Mouse (Mus musculus): Measurements from ENCODE around the gene Mid1. TPM values are rescaled to one million over a fixed set of nuclear protein-coding genes. Genes with fewer than 3 reads are reported as not detected.
"Not testable (repeated sequence)": the region's sequence is repeated elsewhere in the genome, so short reads cannot be mapped to it uniquely, and the experiment has no call there.

Mid1 gene
- total and polyA plus RNA-seq, 3 experiments = 2.6 to 5.5 (median 3.7) TPM

GRCm38 (mm10) chrX:169999912-170000641 is 315.1 kb downstream of the Mid1 start:
- 8% methylated on average over 2 of the region's 3 CpGs for WGBS
- H3K9ac ChIP-seq (ENCODE audit: low read depth, low read length); H3K79me2 ChIP-seq (replicated peaks; ENCODE audit: control insufficient read depth, insufficient read depth, low read length); H3K27me3 ChIP-seq (ENCODE audit: control insufficient read depth, insufficient read depth, low read length); H3K27ac ChIP-seq; intact Hi-C loops (cut with DNase I); H3K4me1 ChIP-seq (ENCODE audit: control insufficient read depth, insufficient read depth, low read length); DNase-seq; H3K4me3 ChIP-seq; H3K36me3 ChIP-seq (ENCODE audit: control insufficient read depth, insufficient read depth, low read length): not testable (repeated sequence)

GRCm38 (mm10) chrX:170000642-170001387 is 315.8 kb downstream of the Mid1 start:
- H3K79me2 ChIP-seq (replicated peaks; ENCODE audit: control insufficient read depth, insufficient read depth, low read length); H3K27me3 ChIP-seq (ENCODE audit: control insufficient read depth, insufficient read depth, low read length); H3K4me1 ChIP-seq (ENCODE audit: control insufficient read depth, insufficient read depth, low read length); H3K9ac ChIP-seq (ENCODE audit: low read depth, low read length); intact Hi-C loops (cut with DNase I); H3K27ac ChIP-seq; H3K4me3 ChIP-seq; H3K36me3 ChIP-seq (ENCODE audit: control insufficient read depth, insufficient read depth, low read length): not testable (repeated sequence)
- peak in 1 of 2 experiments; percentile 15 for DNase-seq
- WGBS = 40% methylated on average over 6 of the region's 6 CpGs

- H3K9ac ChIP-seq (ENCODE audit: low read depth, low read length); H3K4me1 ChIP-seq (ENCODE audit: control insufficient read depth, insufficient read depth, low read length); H3K4me3 ChIP-seq; DNase-seq; H3K27me3 ChIP-seq (ENCODE audit: control insufficient read depth, insufficient read depth, low read length); H3K36me3 ChIP-seq (ENCODE audit: control insufficient read depth, insufficient read depth, low read length); H3K27ac ChIP-seq; H3K79me2 ChIP-seq (replicated peaks; ENCODE audit: control insufficient read depth, insufficient read depth, low read length); intact Hi-C loops (cut with DNase I): not testable (repeated sequence)
- 50% methylated on average over 7 of the region's 12 CpGs for WGBS
Observed at GRCm38 (mm10) chrX:170001388-170001695, 316.3 kb downstream of the Mid1 start.

- H3K4me1 ChIP-seq (ENCODE audit: control insufficient read depth, insufficient read depth, low read length); H3K27me3 ChIP-seq (ENCODE audit: control insufficient read depth, insufficient read depth, low read length); H3K4me3 ChIP-seq; H3K36me3 ChIP-seq (ENCODE audit: control insufficient read depth, insufficient read depth, low read length); H3K9ac ChIP-seq (ENCODE audit: low read depth, low read length); intact Hi-C loops (cut with DNase I); H3K79me2 ChIP-seq (replicated peaks; ENCODE audit: control insufficient read depth, insufficient read depth, low read length); H3K27ac ChIP-seq: not testable (repeated sequence)
- DNase-seq = peak; percentile 57 to 69
- WGBS = 42% methylated on average over 18 of the region's 18 CpGs
Observed at GRCm38 (mm10) chrX:170002510-170003197, 317.7 kb downstream of the Mid1 start.

- H3K4me1 ChIP-seq (ENCODE audit: control insufficient read depth, insufficient read depth, low read length); H3K36me3 ChIP-seq (ENCODE audit: control insufficient read depth, insufficient read depth, low read length); H3K79me2 ChIP-seq (replicated peaks; ENCODE audit: control insufficient read depth, insufficient read depth, low read length); H3K27ac ChIP-seq; H3K27me3 ChIP-seq (ENCODE audit: control insufficient read depth, insufficient read depth, low read length); H3K4me3 ChIP-seq; H3K9ac ChIP-seq (ENCODE audit: low read depth, low read length); intact Hi-C loops (cut with DNase I): not testable (repeated sequence)
- 39% methylated on average over 1 of the region's 1 CpGs for WGBS
- peak in 1 of 2 experiments; percentile 12 for DNase-seq
Observed at GRCm38 (mm10) chrX:170003536-170003935, 318.5 kb downstream of the Mid1 start.

- intact Hi-C loops (cut with DNase I); H3K4me1 ChIP-seq (ENCODE audit: control insufficient read depth, insufficient read depth, low read length); H3K79me2 ChIP-seq (replicated peaks; ENCODE audit: control insufficient read depth, insufficient read depth, low read length); H3K27ac ChIP-seq; H3K36me3 ChIP-seq (ENCODE audit: control insufficient read depth, insufficient read depth, low read length); H3K9ac ChIP-seq (ENCODE audit: low read depth, low read length); H3K27me3 ChIP-seq (ENCODE audit: control insufficient read depth, insufficient read depth, low read length); H3K4me3 ChIP-seq: not testable (repeated sequence)
- peak in 1 of 2 experiments; percentile 19 for DNase-seq
- WGBS = 49% methylated on average over 2 of the region's 2 CpGs
Observed at GRCm38 (mm10) chrX:170004236-170004635, 319.2 kb downstream of the Mid1 start.

GRCm38 (mm10) chrX:170004793-170005192 is 319.8 kb downstream of the Mid1 start:
- WGBS = 32% methylated on average over 5 of the region's 5 CpGs
- intact Hi-C loops (cut with DNase I); H3K4me1 ChIP-seq (ENCODE audit: control insufficient read depth, insufficient read depth, low read length); DNase-seq; H3K36me3 ChIP-seq (ENCODE audit: control insufficient read depth, insufficient read depth, low read length); H3K79me2 ChIP-seq (replicated peaks; ENCODE audit: control insufficient read depth, insufficient read depth, low read length); H3K4me3 ChIP-seq; H3K27me3 ChIP-seq (ENCODE audit: control insufficient read depth, insufficient read depth, low read length); H3K9ac ChIP-seq (ENCODE audit: low read depth, low read length); H3K27ac ChIP-seq: not testable (repeated sequence)

- DNase-seq = peak; percentile 58 to 61
- H3K4me3 ChIP-seq; H3K36me3 ChIP-seq (ENCODE audit: control insufficient read depth, insufficient read depth, low read length); H3K27ac ChIP-seq; H3K79me2 ChIP-seq (replicated peaks; ENCODE audit: control insufficient read depth, insufficient read depth, low read length); intact Hi-C loops (cut with DNase I); H3K27me3 ChIP-seq (ENCODE audit: control insufficient read depth, insufficient read depth, low read length); H3K9ac ChIP-seq (ENCODE audit: low read depth, low read length); H3K4me1 ChIP-seq (ENCODE audit: control insufficient read depth, insufficient read depth, low read length): not testable (repeated sequence)
- WGBS = 25% methylated on average over 13 of the region's 13 CpGs
Observed at GRCm38 (mm10) chrX:170005194-170005593, 320.2 kb downstream of the Mid1 start.

- H3K79me2 ChIP-seq (replicated peaks; ENCODE audit: control insufficient read depth, insufficient read depth, low read length); H3K4me1 ChIP-seq (ENCODE audit: control insufficient read depth, insufficient read depth, low read length); H3K36me3 ChIP-seq (ENCODE audit: control insufficient read depth, insufficient read depth, low read length); H3K9ac ChIP-seq (ENCODE audit: low read depth, low read length); H3K4me3 ChIP-seq; H3K27me3 ChIP-seq (ENCODE audit: control insufficient read depth, insufficient read depth, low read length); H3K27ac ChIP-seq; intact Hi-C loops (cut with DNase I): not testable (repeated sequence)
- WGBS = 47% methylated on average over 1 of the region's 1 CpGs
- DNase-seq = peak in 1 of 2 experiments; percentile 16
Observed at GRCm38 (mm10) chrX:170005695-170006297, 320.8 kb downstream of the Mid1 start.

Data from heart, adult 2 months (tissue).